Mouse (Mus musculus) testis, adult 10 weeks (tissue): ENCODE results near the gene Mad1l1. TPM values are rescaled to one million over a fixed set of nuclear protein-coding genes. Genes with fewer than 3 reads are reported as not detected.

Experiments used
- polyA plus RNA-seq: library from polyadenylated mRNA; stranded (reverse); fragments of 350-450 nt; fragmentation: Illumina TruSeq; extraction: RNeasy Lipid Tissue Mini Kit (QIAGEN cat#74804); gene quantifications from one replicate; pipeline ENCODE4 v1.2.3, GENCODE M21; 2014; ENCODE audit warnings: low read depth, low replicate concordance

The Mad1l1 gene
- 0.46 TPM for polyA plus RNA-seq

DNA sequence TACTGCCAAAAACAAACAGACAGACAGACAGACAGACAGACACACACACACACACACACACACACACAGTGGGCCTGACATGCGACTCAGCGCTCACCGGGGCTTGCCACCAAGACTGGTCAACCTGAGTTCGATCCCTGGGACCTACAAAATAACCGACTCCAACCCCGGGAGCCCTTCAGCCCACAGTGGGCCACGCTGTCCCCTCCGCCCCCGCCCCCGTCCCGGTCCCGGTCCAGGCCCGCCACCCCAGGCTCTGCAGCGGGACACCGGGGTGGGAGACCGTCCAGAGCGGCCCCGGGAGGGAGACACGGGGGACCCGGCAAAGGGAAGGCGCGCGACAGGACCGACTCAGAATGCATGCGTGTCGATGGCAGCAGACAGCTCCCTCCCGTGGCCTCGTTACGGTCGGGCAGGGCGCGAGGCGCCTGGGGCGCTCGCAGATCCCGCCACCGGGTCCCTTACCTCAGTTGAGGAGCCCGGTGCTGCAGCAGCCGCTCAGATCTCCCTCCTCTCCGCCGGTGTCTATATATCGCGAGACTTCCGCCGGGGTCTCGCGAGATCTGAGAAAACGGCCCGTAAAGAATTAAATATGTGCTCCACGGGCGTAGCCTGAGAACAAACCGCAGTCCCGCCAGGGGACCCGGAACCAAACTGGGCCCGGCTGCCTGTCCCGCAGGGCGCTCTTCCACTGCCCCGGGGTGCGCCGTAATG, at the start of gene Mad1l1, which contains the start of gene Nudt1:
Gene Mad1l1, minus strand, starts transcription at position 511 of the 714 bp plus-strand sequence.
Gene Nudt1, plus strand, starts transcription at position 615 of the 714 bp plus-strand sequence.

DNA sequence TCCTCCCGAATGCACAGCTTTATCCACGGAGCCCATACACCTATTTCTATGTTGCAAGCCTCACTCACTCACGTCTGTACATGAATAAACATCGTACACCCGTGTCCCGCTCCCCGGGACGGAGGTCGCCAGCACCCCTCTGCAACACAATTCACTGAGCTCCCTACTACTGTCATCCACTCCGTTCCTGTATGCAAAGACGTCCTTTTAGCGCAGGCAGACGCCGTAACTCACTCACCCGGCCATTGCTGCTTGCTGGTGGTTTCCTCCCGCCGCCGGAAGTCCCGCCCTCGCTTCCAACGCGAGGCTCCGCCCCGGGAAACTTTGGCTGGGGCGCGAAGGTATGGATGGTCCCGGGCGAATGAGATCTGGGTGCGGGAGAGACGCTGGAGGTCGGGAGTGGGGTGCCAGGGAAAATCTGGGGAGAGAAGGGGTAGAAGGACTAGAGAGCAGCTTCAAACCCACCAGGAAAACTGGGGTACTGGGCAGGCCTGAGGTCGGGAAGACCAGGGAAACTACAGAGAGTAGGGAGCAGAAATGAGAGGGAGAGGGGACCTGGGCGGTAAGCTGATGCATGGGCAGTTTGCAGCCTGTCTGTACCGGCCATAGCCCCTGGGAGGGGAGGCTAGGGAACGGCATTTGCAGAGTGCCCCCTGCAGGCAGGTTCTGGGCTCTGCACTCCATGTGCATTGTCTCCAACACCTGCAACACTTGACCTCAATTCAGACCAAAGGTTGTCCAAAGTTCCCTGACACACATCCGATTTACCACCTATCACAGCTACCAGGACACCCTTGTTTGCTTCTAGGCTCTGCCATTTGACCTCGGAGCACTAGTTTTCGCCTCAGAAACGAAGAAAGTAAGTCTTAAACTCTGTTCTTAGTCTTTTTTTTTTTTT, 10.5 kb upstream of the Mad1l1 start, which contains the start of gene Mrm2:
Gene Mrm2, minus strand, starts transcription at position 284 of the 898 bp plus-strand sequence.

Other genes starting within 250 kb of the Mad1l1 start
- gene Nudt1, start 104 bp upstream of the Mad1l1 start, polyA plus RNA-seq: 0.70 TPM
- 0.20 TPM for gene Mrm2, start 10.3 kb upstream of the Mad1l1 start, polyA plus RNA-seq
- gene Snx8, start 67.7 kb upstream of the Mad1l1 start, polyA plus RNA-seq: 0.07 TPM
- 112 TPM for gene Eif3b, start 97.8 kb upstream of the Mad1l1 start, polyA plus RNA-seq
- not detected for gene Gm4869, start 124.1 kb upstream of the Mad1l1 start, polyA plus RNA-seq
- gene Chst12, start 184.0 kb upstream of the Mad1l1 start, polyA plus RNA-seq: not detected
- gene Grifin, start 243.5 kb upstream of the Mad1l1 start, polyA plus RNA-seq: not detected